In genomic region chr8:70794215-70794614, GRCm38 (mm10) we compare ENCODE assay signal across 30 mouse cellular contexts. TPM values are rescaled to one million over a fixed set of nuclear protein-coding genes. Genes with fewer than 3 reads are reported as not detected.
DNase-seq lines count a peak whose midpoint lies in the region; ATAC-seq and TF ChIP-seq lines count a peak whose summit lies in the region.
"Had no signal": no experiment of that assay in that cellular context is flagged by ENCODE, and none has a peak within 500 bp of the region (broad histone marks: within the 10 kb centered on the region; RNA-seq: fewer than 3 reads in every experiment).

No protein-coding gene starts in this region.

- H3K9me3 ChIP-seq in forebrain, embryonic 10.5 days: no peaks in the 10 kb centered on the region
- H3K9me3 ChIP-seq in forebrain, embryonic 14.5 days (replicated peaks; ENCODE audit: control insufficient read depth, low read length): no peaks in the 10 kb centered on the region
- no peaks in the 10 kb centered on the region for H3K9me3 ChIP-seq in megakaryocyte, embryonic 14.5 days
- no peaks in the 10 kb centered on the region for H3K9me3 ChIP-seq in limb, embryonic 10.5 days (replicated peaks)
- H3K9me3 ChIP-seq: forebrain, embryonic 12.5 days; G1E; heart, embryonic 12.5 days; heart, embryonic 15.5 days; hindbrain, embryonic 10.5 days; hindbrain, embryonic 13.5 days; intestine, embryonic 15.5 days had no signal

- ATAC-seq in forebrain, embryonic 14.5 days: no peak
- no peak for ATAC-seq in megakaryocyte, adult 5-6 weeks (ENCODE audit: poor library complexity, severe bottlenecking)
- ATAC-seq: forebrain, embryonic 16.5 days; hindbrain, embryonic 16.5 days; intestine, embryonic 15.5 days; Patski had no signal

- H3K4me3 ChIP-seq in forebrain, embryonic 10.5 days: 0 out of 2 replicates have a peak overlapping the region, but pooled peaks have one; percentile 14
- H3K4me3 ChIP-seq in forebrain, embryonic 14.5 days (ENCODE audit: low read depth, low read length): no peak overlapping the region
- peak overlapping the region; percentile 12 for H3K4me3 ChIP-seq in megakaryocyte, embryonic 14.5 days (replicated peaks)
- no peak overlapping the region for H3K4me3 ChIP-seq in limb, embryonic 10.5 days
- no peak overlapping the region for H3K4me3 ChIP-seq in heart, adult 2 months
- H3K4me3 ChIP-seq: forebrain, embryonic 12.5 days; gastrocnemius, adult 2 months; heart, embryonic 12.5 days; heart, embryonic 15.5 days; hindbrain, embryonic 13.5 days; intestine, embryonic 15.5 days had no signal

- H3K36me3 ChIP-seq in forebrain, embryonic 10.5 days (replicated peaks): peaks cover 7% of the 10 kb centered on the region
- peaks cover 4% of the 10 kb centered on the region; the same call in 1 of the 2 replicates for H3K36me3 ChIP-seq in forebrain, embryonic 14.5 days (ENCODE audit: control insufficient read depth, insufficient read depth, low read length)
- peaks cover 81% of the 10 kb centered on the region for H3K36me3 ChIP-seq in megakaryocyte, embryonic 14.5 days (replicated peaks; ENCODE audit: low read length)
- H3K36me3 ChIP-seq in limb, embryonic 10.5 days: peaks cover 8% of the 10 kb centered on the region
- no peaks in the 10 kb centered on the region for H3K36me3 ChIP-seq in heart, adult 2 months (ENCODE audit: control insufficient read depth, insufficient read depth, low read length)
- H3K36me3 ChIP-seq: heart, embryonic 12.5 days; heart, embryonic 15.5 days; intestine, embryonic 15.5 days had no signal

- intact Hi-C loops in heart, adult 2 months (cut with DNase I): no loop called here

- no peak overlapping the region for H3K4me2 ChIP-seq in forebrain, embryonic 14.5 days (ENCODE audit: low read length)
- H3K4me2 ChIP-seq: forebrain, embryonic 12.5 days; heart, embryonic 12.5 days; heart, embryonic 15.5 days; intestine, embryonic 15.5 days had no signal

- H3K9ac ChIP-seq in forebrain, embryonic 14.5 days (ENCODE audit: low read length): no peak overlapping the region
- no peak overlapping the region for H3K9ac ChIP-seq in heart, adult 2 months (ENCODE audit: low read depth, low read length)
- H3K9ac ChIP-seq: forebrain, embryonic 12.5 days; heart, embryonic 12.5 days; heart, embryonic 15.5 days; hindbrain, embryonic 13.5 days; intestine, embryonic 15.5 days had no signal

- WGBS in forebrain, embryonic 10.5 days: 92% methylated on average over 2 of the region's 2 CpGs
- 88% methylated on average over 2 of the region's 2 CpGs for WGBS in forebrain, embryonic 14.5 days
- WGBS in limb, embryonic 10.5 days: 83% methylated on average over 2 of the region's 2 CpGs
- 74% methylated on average over 2 of the region's 2 CpGs for WGBS in heart, adult 2 months

- peaks cover 86% of the 10 kb centered on the region for H3K4me1 ChIP-seq in forebrain, embryonic 10.5 days
- peaks cover 23% of the 10 kb centered on the region for H3K4me1 ChIP-seq in forebrain, embryonic 14.5 days (ENCODE audit: control insufficient read depth, insufficient read depth, low read length)
- H3K4me1 ChIP-seq in megakaryocyte, embryonic 14.5 days: peaks cover 99% of the 10 kb centered on the region
- H3K4me1 ChIP-seq in limb, embryonic 10.5 days: peaks cover 71% of the 10 kb centered on the region
- H3K4me1 ChIP-seq in heart, adult 2 months (ENCODE audit: control insufficient read depth, insufficient read depth, low read length): peaks cover 6% of the 10 kb centered on the region

- no peak for TF ChIP-seq CTCF in heart, adult 2 months (IDR thresholded peaks at IDR 0.05)

- no peak for TF ChIP-seq EP300 in heart, adult 2 months (IDR thresholded peaks at IDR 0.05; ENCODE audit: insufficient read depth, low read depth, low read length)

- peaks cover 71% of the 10 kb centered on the region for H3K27me3 ChIP-seq in forebrain, embryonic 10.5 days (ENCODE audit: poor library complexity, severe bottlenecking)
- peaks cover 17% of the 10 kb centered on the region for H3K27me3 ChIP-seq in forebrain, embryonic 14.5 days (replicated peaks; ENCODE audit: control insufficient read depth, insufficient read depth, low read length)
- H3K27me3 ChIP-seq in megakaryocyte, embryonic 14.5 days (replicated peaks): no peaks in the 10 kb centered on the region
- peaks cover 65% of the 10 kb centered on the region for H3K27me3 ChIP-seq in limb, embryonic 10.5 days (ENCODE audit: low read depth, poor library complexity, severe bottlenecking)
- no peaks in the 10 kb centered on the region for H3K27me3 ChIP-seq in heart, adult 2 months (ENCODE audit: control insufficient read depth, insufficient read depth, low read length)
- H3K27me3 ChIP-seq: Patski had no signal

- peak; percentile 54 for DNase-seq in cerebellum, adult 11-12 months
- DNase-seq in cerebellum, postnatal 14 days: no peak
- DNase-seq in forebrain, embryonic 10.5 days (ENCODE audit: extremely low spot score, low spot score): no peak
- DNase-seq in forebrain, embryonic 14.5 days (ENCODE audit: low spot score): no peak
- DNase-seq in limb, embryonic 10.5 days (ENCODE audit: low spot score): no peak
- DNase-seq in heart, adult 2 months: no peak
- DNase-seq: adrenal gland, adult 2 months; adrenal gland, postnatal 14 days; B cell, adult 2 months; cerebellum, adult 18-20 months; cerebellum, postnatal 36 days; gastrocnemius, adult 2 months; gastrocnemius, postnatal 14 days; heart, adult 11 months; heart, postnatal 10 days; heart, postnatal 36 days; kidney, adult 11 months had no signal

- no peaks in the 10 kb centered on the region for H3K79me2 ChIP-seq in heart, adult 2 months (replicated peaks; ENCODE audit: control insufficient read depth, insufficient read depth, low read length)

- no peak for TF ChIP-seq POLR2A in heart, adult 2 months (IDR thresholded peaks at IDR 0.05; ENCODE audit: insufficient read depth, low read depth, low read length)

- peak overlapping the region; percentile 92; the same call in 1 of the 2 replicates for H3K27ac ChIP-seq in forebrain, embryonic 10.5 days
- H3K27ac ChIP-seq in forebrain, embryonic 14.5 days (ENCODE audit: low read depth, low read length): no peak overlapping the region
- peak overlapping the region; percentile 2; the same call in 1 of the 2 replicates for H3K27ac ChIP-seq in limb, embryonic 10.5 days
- H3K27ac ChIP-seq in heart, adult 2 months: no peak overlapping the region
- H3K27ac ChIP-seq: forebrain, embryonic 12.5 days; gastrocnemius, adult 2 months; heart, embryonic 15.5 days; hindbrain, embryonic 10.5 days; hindbrain, embryonic 13.5 days; intestine, embryonic 15.5 days had no signal

RNA-seq across cellular contexts. Expression of gene Mast3, which starts 10.6 kb away (rescaled TPM):
- 12.0 and 14.9 TPM in 2 replicates for polyA plus RNA-seq in forebrain, embryonic 10.5 days (2016; fragmentation: Nextera tagmentation; extraction: Ambion mirVana)
- 15.5 and 18.6 TPM in 2 replicates for polyA plus RNA-seq in forebrain, embryonic 14.5 days (2014; fragmentation: Nextera tagmentation; extraction: Ambion mirVana)
- 370 and 778 TPM in 2 replicates for polyA plus RNA-seq in megakaryocyte, embryonic 14.5 days (2012; ENCODE audit: insufficient read depth, low replicate concordance)
- 56.2 and 65.4 TPM in 2 replicates for total RNA-seq in megakaryocyte, adult 5-6 weeks (2015)
- 14.4 and 24.6 TPM in 2 replicates for total RNA-seq in megakaryocyte, adult 5-6 weeks (2017)
- polyA plus RNA-seq in limb, embryonic 10.5 days (2016; fragmentation: Nextera tagmentation; extraction: Ambion mirVana): 12.7 and 17.1 TPM in 2 replicates
- total RNA-seq in heart, adult 2 months (2021): 1 to 10 TPM; 6.0 to 7.4 TPM
- 12.7 and 13.9 TPM in 2 replicates for polyA plus RNA-seq in heart, adult 2 months (2012; rRNA removed)

RNA-seq across cellular contexts. Expression of gene Il12rb1, which starts 14.0 kb away (rescaled TPM):
- 0.12 TPM in 1 of 2 replicates, not detected in the other for polyA plus RNA-seq in forebrain, embryonic 10.5 days (2016; fragmentation: Nextera tagmentation; extraction: Ambion mirVana)
- 0.22 TPM in 1 of 2 replicates, not detected in the other for polyA plus RNA-seq in forebrain, embryonic 14.5 days (2014; fragmentation: Nextera tagmentation; extraction: Ambion mirVana)
- 10.8 and 11.1 TPM in 2 replicates for polyA plus RNA-seq in megakaryocyte, embryonic 14.5 days (2012; ENCODE audit: insufficient read depth, low replicate concordance)
- total RNA-seq in megakaryocyte, adult 5-6 weeks (2015): 0.80 and 1.5 TPM in 2 replicates
- 0.07 and 1.7 TPM in 2 replicates for total RNA-seq in megakaryocyte, adult 5-6 weeks (2017)
- polyA plus RNA-seq in limb, embryonic 10.5 days (2016; fragmentation: Nextera tagmentation; extraction: Ambion mirVana): not detected in 2 replicates
- not detected for total RNA-seq in heart, adult 2 months (2021)
- polyA plus RNA-seq in heart, adult 2 months (2012; rRNA removed): 0.15 and 0.16 TPM in 2 replicates
- total RNA-seq: adrenal gland, postnatal 14 days; gastrocnemius, adult 2 months; gastrocnemius, postnatal 4 days; heart, postnatal 36 days had no signal
- polyA plus RNA-seq: forebrain, embryonic 12.5 days; heart, embryonic 12.5 days; hindbrain, embryonic 10.5 days had no signal

RNA-seq across cellular contexts. Expression of gene Pik3r2, which starts 17.7 kb away (rescaled TPM):
- 67.1 and 69.2 TPM in 2 replicates for polyA plus RNA-seq in forebrain, embryonic 10.5 days (2016; fragmentation: Nextera tagmentation; extraction: Ambion mirVana)
- 57.9 and 84.9 TPM in 2 replicates for polyA plus RNA-seq in forebrain, embryonic 14.5 days (2014; fragmentation: Nextera tagmentation; extraction: Ambion mirVana)
- polyA plus RNA-seq in megakaryocyte, embryonic 14.5 days (2012; ENCODE audit: insufficient read depth, low replicate concordance): 51.5 and 59.4 TPM in 2 replicates
- total RNA-seq in megakaryocyte, adult 5-6 weeks (2015): 4.6 and 5.0 TPM in 2 replicates
- 14.7 and 14.9 TPM in 2 replicates for total RNA-seq in megakaryocyte, adult 5-6 weeks (2017)
- polyA plus RNA-seq in limb, embryonic 10.5 days (2016; fragmentation: Nextera tagmentation; extraction: Ambion mirVana): 92.7 and 100 TPM in 2 replicates
- total RNA-seq in heart, adult 2 months (2021): 10 to 100 TPM; 22.0 to 22.4 TPM
- polyA plus RNA-seq in heart, adult 2 months (2012; rRNA removed): 34.3 and 45.5 TPM in 2 replicates

RNA-seq across cellular contexts. Expression of gene Mpv17l2, which starts 33.5 kb away (rescaled TPM):
- 30.8 and 34.3 TPM in 2 replicates for polyA plus RNA-seq in forebrain, embryonic 10.5 days (2016; fragmentation: Nextera tagmentation; extraction: Ambion mirVana)
- 52.3 and 60.8 TPM in 2 replicates for polyA plus RNA-seq in forebrain, embryonic 14.5 days (2014; fragmentation: Nextera tagmentation; extraction: Ambion mirVana)
- 99.7 and 186 TPM in 2 replicates for polyA plus RNA-seq in megakaryocyte, embryonic 14.5 days (2012; ENCODE audit: insufficient read depth, low replicate concordance)
- 34.4 and 44.7 TPM in 2 replicates for total RNA-seq in megakaryocyte, adult 5-6 weeks (2015)
- total RNA-seq in megakaryocyte, adult 5-6 weeks (2017): 8.4 and 15.9 TPM in 2 replicates
- 25.2 and 29.9 TPM in 2 replicates for polyA plus RNA-seq in limb, embryonic 10.5 days (2016; fragmentation: Nextera tagmentation; extraction: Ambion mirVana)
- 10 to 100 TPM; 21.7 to 29.1 TPM for total RNA-seq in heart, adult 2 months (2021)
- polyA plus RNA-seq in heart, adult 2 months (2012; rRNA removed): 30.0 and 32.2 TPM in 2 replicates

RNA-seq across cellular contexts. Expression of gene Rab3a, which starts 39.7 kb away (rescaled TPM):
- polyA plus RNA-seq in forebrain, embryonic 10.5 days (2016; fragmentation: Nextera tagmentation; extraction: Ambion mirVana): 10.5 and 12.2 TPM in 2 replicates
- polyA plus RNA-seq in forebrain, embryonic 14.5 days (2014; fragmentation: Nextera tagmentation; extraction: Ambion mirVana): 330 and 371 TPM in 2 replicates
- 7.8 and 38.4 TPM in 2 replicates for polyA plus RNA-seq in megakaryocyte, embryonic 14.5 days (2012; ENCODE audit: insufficient read depth, low replicate concordance)
- 3.3 and 5.8 TPM in 2 replicates for total RNA-seq in megakaryocyte, adult 5-6 weeks (2015)
- 2.1 and 5.1 TPM in 2 replicates for total RNA-seq in megakaryocyte, adult 5-6 weeks (2017)
- 7.1 and 10.8 TPM in 2 replicates for polyA plus RNA-seq in limb, embryonic 10.5 days (2016; fragmentation: Nextera tagmentation; extraction: Ambion mirVana)
- 10 to 100 TPM; 46.5 to 48.0 TPM for total RNA-seq in heart, adult 2 months (2021)
- 89.1 and 117 TPM in 2 replicates for polyA plus RNA-seq in heart, adult 2 months (2012; rRNA removed)

Comparison
In these comparisons a context has a peak if more than half of its experiments do, and no peak if none do; other contexts are left out.
1. H3K27ac ChIP-seq: peak in forebrain, embryonic 10.5 days (single experiment) and limb, embryonic 10.5 days (single experiment); none in forebrain, embryonic 14.5 days (single experiment) and heart, adult 2 months (single experiment).
2. H3K4me3 ChIP-seq: peak in forebrain, embryonic 10.5 days (single experiment) and megakaryocyte, embryonic 14.5 days (single experiment); none in forebrain, embryonic 14.5 days (single experiment), limb, embryonic 10.5 days (single experiment) and heart, adult 2 months (single experiment).
3. RNA of gene Mast3, which starts 10.6 kb away (polyA plus RNA-seq): 370 to 778 TPM in megakaryocyte, embryonic 14.5 days; 12.7 to 17.1 TPM in limb, embryonic 10.5 days, 15.5 to 18.6 TPM in forebrain, embryonic 14.5 days, 12.7 to 13.9 TPM in heart, adult 2 months and 12.0 to 14.9 TPM in forebrain, embryonic 10.5 days; every median in the first group is over 10 times any median in the second.